Mouse (Mus musculus) C2C12 (cell line): ENCODE data around the gene Il12rb1. TPM values are rescaled to one million over a fixed set of nuclear protein-coding genes. Genes with fewer than 3 reads are reported as not detected.
A peak's percentile ranks its signal among the peaks of the same experiment; 100 is the strongest.
"Not testable (repeated sequence)": the region's sequence is repeated elsewhere in the genome, so short reads cannot be mapped to it uniquely, and the experiment has no call there.

Experiments used
- H3K27me3 ChIP-seq: one replicate; pipeline ENCODE4 v1.6.1; 2011; ENCODE audit not compliant: control insufficient read depth, insufficient read depth, insufficient read length
- H3K36me3 ChIP-seq: one replicate; pipeline ENCODE4 v1.6.1; 2011; ENCODE audit not compliant: control insufficient read depth, insufficient read depth
- H3K4me3 ChIP-seq: one replicate; pipeline ENCODE4 v1.5.1; 2011; ENCODE audit warnings: mild to moderate bottlenecking, control low read depth; ENCODE audit not compliant: poor library complexity, insufficient read depth, severe bottlenecking
- H3K79me2 ChIP-seq: one replicate; pipeline ENCODE4 v1.6.1; 2011; ENCODE audit not compliant: control insufficient read depth, insufficient read depth
- H3K79me3 ChIP-seq: one replicate; pipeline ENCODE4 v1.6.1; 2011; ENCODE audit warnings: low read depth, control low read depth
- H3ac ChIP-seq: one replicate; pipeline ENCODE3; 2011; ENCODE audit warnings: low read depth; ENCODE audit not compliant: control insufficient read depth, insufficient read length
- CEBPB ChIP-seq: IDR thresholded peaks from one replicate; pipeline ENCODE4 v1.6.1; 2011; ENCODE audit warnings: low read depth, mild to moderate bottlenecking, control low read depth, moderate library complexity
- CTCF ChIP-seq: IDR thresholded peaks from one replicate; pipeline ENCODE4 v1.5.1; 2011; ENCODE audit not compliant: control insufficient read depth, insufficient read depth, insufficient read length
- FOSL1 ChIP-seq: IDR thresholded peaks from one replicate; pipeline ENCODE4 v1.8.0; 2011; ENCODE audit warnings: mild to moderate bottlenecking, low read length; ENCODE audit not compliant: poor library complexity, insufficient read depth, severe bottlenecking
- MAX ChIP-seq: IDR thresholded peaks from one replicate; pipeline ENCODE4 v1.6.1; 2011; ENCODE audit warnings: mild to moderate bottlenecking, control low read depth
- MYOD1 ChIP-seq: IDR thresholded peaks from one replicate; pipeline ENCODE4 v1.6.1; 2011; ENCODE audit warnings: low read depth; ENCODE audit not compliant: control insufficient read depth, insufficient read length
- MYOG ChIP-seq: IDR thresholded peaks from one replicate; pipeline ENCODE4 v1.6.1; 2011; ENCODE audit not compliant: control insufficient read depth, insufficient read length; ENCODE audit errors: extremely low read depth
- USF1 ChIP-seq: IDR thresholded peaks from one replicate; pipeline ENCODE4 v1.6.1; 2011; ENCODE audit warnings: low read depth, mild to moderate bottlenecking, control low read depth, moderate library complexity
- polyA plus RNA-seq: library from polyadenylated mRNA; unstranded; fragments of >200 nt; fragmentation: generic; extraction: Trizol; gene quantifications from one replicate; pipeline ENCODE4 v1.2.1, GENCODE M21; 2012; ENCODE audit warnings: missing spikeins

Il12rb1 gene
- polyA plus RNA-seq, 1 experiment: 29.3 TPM

GRCm38 (mm10) chr8:70812055-70812454 lies 3.8 kb downstream of the Il12rb1 start:
- TF ChIP-seq CEBPB: no peak
- TF ChIP-seq FOSL1: no peak
- peak; percentile 53 for TF ChIP-seq MAX
- no peak for TF ChIP-seq CTCF
- Histone ChIP-seq H3K36me3 (no peaks in the 10 kb centered on the region), H3K79me3 (no peaks in the 10 kb centered on the region), H3ac (peak overlapping the region; percentile 62), H3K4me3 (peak overlapping the region; percentile 28), H3K27me3 (no peaks in the 10 kb centered on the region), H3K79me2 (peaks cover 11% of the 10 kb centered on the region)

GRCm38 (mm10) chr8:70812885-70813284 lies 4.6 kb downstream of the Il12rb1 start:
- H3K27me3 ChIP-seq: no peaks in the 10 kb centered on the region
- TF ChIP-seq FOSL1: no peak
- no peak for TF ChIP-seq MYOD1
- TF ChIP-seq CTCF: no peak
- no peak for TF ChIP-seq MAX
- TF ChIP-seq MYOG: no peak
- TF ChIP-seq USF1: no peak
- no peak for TF ChIP-seq CEBPB
- H3ac ChIP-seq: peak overlapping the region; percentile 28
- H3K79me3 ChIP-seq: no peaks in the 10 kb centered on the region
- H3K79me2 ChIP-seq: peaks cover 11% of the 10 kb centered on the region
- H3K36me3 ChIP-seq: peaks cover 3% of the 10 kb centered on the region
- peak overlapping the region; percentile 28 for H3K4me3 ChIP-seq

GRCm38 (mm10) chr8:70816679-70817078 lies 8.4 kb downstream of the Il12rb1 start:
- TF ChIP-seq CTCF (no peak), MYOD1 (no peak), MYOG (no peak), USF1 (no peak)
- no peaks in the 10 kb centered on the region for H3K79me3 ChIP-seq
- H3K4me3 ChIP-seq: peak overlapping the region; percentile 23
- peak overlapping the region; percentile 80 for H3ac ChIP-seq
- peaks cover 26% of the 10 kb centered on the region for H3K36me3 ChIP-seq
- peaks cover 11% of the 10 kb centered on the region for H3K79me2 ChIP-seq
- H3K27me3 ChIP-seq: no peaks in the 10 kb centered on the region

GRCm38 (mm10) chr8:70820101-70820935 lies 12.1 kb downstream of the Il12rb1 start:
- Histone ChIP-seq H3K36me3 (peaks cover 26% of the 10 kb centered on the region), H3ac (no peak overlapping the region), H3K79me2 (no peaks in the 10 kb centered on the region), H3K79me3 (no peaks in the 10 kb centered on the region), H3K27me3 (no peaks in the 10 kb centered on the region), H3K4me3 (no peak overlapping the region)
- TF ChIP-seq MYOD1 (no peak), MYOG (no peak), FOSL1 (no peak), CTCF (no peak), MAX (no peak), USF1 (no peak), CEBPB (no peak)

- H3K79me3 ChIP-seq: no peaks in the 10 kb centered on the region
- H3K4me3 ChIP-seq: no peak overlapping the region
- H3ac ChIP-seq: no peak overlapping the region
- H3K79me2 ChIP-seq: no peaks in the 10 kb centered on the region
- no peaks in the 10 kb centered on the region for H3K27me3 ChIP-seq
- peaks cover 26% of the 10 kb centered on the region for H3K36me3 ChIP-seq
- TF ChIP-seq MYOD1 (no peak), USF1 (no peak), FOSL1 (no peak), CTCF (peak; percentile 92)
Measured at GRCm38 (mm10) chr8:70821399-70821962, 13.2 kb downstream of the Il12rb1 start.

GRCm38 (mm10) chr8:70821992-70822391 lies 13.7 kb downstream of the Il12rb1 start:
- Histone ChIP-seq H3K4me3 (no peak overlapping the region), H3K36me3 (peaks cover 26% of the 10 kb centered on the region), H3K79me3 (no peaks in the 10 kb centered on the region), H3K27me3 (no peaks in the 10 kb centered on the region), H3K79me2 (no peaks in the 10 kb centered on the region), H3ac (no peak overlapping the region)
- TF ChIP-seq FOSL1 (no peak), CEBPB (no peak), MYOG (no peak), CTCF (no peak), USF1 (no peak), MYOD1 (no peak), MAX (no peak)

- not testable (repeated sequence) for H3K27me3 ChIP-seq, H3ac ChIP-seq, H3K79me3 ChIP-seq, H3K4me3 ChIP-seq, H3K79me2 ChIP-seq
- peaks cover 23% of the 10 kb centered on the region for H3K36me3 ChIP-seq
Measured at GRCm38 (mm10) chr8:70822594-70822993, 14.3 kb downstream of the Il12rb1 start.
